Mouse (Mus musculus): ENCODE data around the gene Arhgef6.

The Arhgef6 gene

DNA sequence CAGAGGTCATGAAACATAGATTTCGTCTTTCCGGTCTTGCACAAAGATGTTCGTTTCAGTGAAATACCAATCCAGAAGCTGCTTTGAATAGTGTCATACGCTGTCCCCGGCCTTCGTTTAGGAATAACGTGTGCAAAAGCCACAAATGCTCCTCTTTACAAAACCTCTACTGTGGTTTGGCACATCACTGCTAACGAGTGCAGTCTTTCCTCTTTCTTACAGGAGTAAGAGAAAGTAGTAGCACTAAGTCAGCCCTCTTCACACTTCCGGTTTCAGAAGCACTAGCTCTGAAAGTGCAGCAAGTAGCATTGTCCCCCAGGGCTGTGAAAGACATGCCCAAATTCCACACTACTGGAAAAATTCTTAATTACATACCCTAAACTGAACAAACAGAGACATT, 142.2 kb downstream of the Arhgef6 start:
- no peak for DNase-seq (ENCODE audit: low spot score)

DNA sequence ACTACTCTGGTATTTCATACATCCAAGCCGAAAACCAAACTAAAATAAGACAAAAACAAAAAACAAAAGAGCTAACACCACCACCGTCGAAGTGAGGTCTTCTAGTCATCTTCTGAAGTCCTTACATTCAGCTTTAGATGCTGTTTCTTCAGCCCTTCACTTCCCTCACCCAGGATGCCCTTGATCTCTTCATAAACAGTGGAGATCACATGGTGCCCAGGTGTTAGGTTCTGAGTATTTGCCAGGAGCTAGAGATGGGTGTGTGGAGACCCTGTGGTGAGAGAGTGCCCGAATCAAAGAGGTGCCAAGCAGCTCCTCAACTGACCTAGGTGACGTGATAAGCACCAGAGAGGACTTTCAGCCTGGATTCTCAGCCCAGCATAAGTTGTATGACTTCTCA, 149.2 kb downstream of the Arhgef6 start:
- DNase-seq (ENCODE audit: low spot score): no peak

DNA sequence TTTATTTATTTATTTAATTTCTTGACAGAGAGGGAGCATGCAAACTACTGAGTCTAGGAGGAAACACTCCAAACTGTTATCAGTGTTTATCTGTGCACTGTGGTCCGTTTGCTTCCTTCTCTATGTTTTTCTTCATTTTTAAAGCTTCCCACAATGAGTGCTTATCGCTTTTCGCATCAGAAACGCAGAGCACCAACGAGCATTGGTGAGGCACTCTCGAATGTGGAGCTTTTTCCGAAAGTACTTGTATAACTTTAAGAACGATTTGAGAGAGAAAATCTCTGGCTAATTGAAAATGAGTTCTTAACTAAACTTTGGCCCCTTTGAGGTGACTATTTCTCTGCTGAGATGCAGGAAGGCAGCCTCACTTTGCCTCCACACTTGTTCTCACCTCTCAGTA, 151.2 kb downstream of the Arhgef6 start:
- no peak for DNase-seq (ENCODE audit: low spot score)

DNA sequence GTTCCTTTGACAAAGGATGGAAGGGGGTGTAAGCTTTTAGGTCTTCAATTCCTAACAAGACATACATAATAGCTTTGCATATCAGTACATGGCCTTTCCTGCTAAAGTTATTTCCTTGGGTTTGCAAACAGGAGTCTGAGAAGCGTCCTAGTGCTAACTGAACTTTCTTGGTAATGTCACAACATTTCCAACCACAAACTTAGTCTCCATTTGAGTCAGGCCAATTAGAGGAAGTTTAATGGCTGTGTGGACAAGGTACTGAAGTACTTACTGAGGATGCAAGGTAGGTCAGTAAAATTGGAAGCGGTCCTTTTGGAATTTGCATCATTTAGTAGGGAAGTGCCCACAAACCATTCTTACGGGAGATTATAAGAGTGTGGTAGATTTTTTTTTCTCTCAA, 155.2 kb downstream of the Arhgef6 start:
- no peak for DNase-seq (ENCODE audit: low spot score)

DNA sequence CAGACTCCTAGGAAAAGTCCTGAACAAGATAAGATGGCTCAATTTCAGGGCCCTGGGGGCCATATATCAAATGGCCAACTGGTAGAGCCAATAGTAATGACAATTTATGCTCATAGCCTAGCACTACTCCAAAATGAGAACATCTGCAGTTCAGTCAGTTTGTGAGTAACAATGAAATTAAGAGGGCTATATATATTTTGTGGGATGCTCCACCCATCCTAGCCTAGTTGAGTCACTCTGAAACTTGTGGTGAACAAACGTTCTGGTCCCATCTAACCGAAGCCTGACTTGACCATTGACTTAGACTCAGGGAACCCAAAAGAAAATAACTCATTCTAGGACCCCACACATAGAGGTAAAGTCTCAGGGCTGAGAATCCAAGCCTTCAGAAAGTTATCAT, 156.1 kb downstream of the Arhgef6 start:
- DNase-seq (ENCODE audit: low spot score): no peak
